Mouse (Mus musculus): ENCODE results near the gene Zscan25. TPM values are rescaled to one million over a fixed set of nuclear protein-coding genes. Genes with fewer than 3 reads are reported as not detected.
A peak's percentile ranks its signal among the peaks of the same experiment; 100 is the strongest.
"Not testable (repeated sequence)": the region's sequence is repeated elsewhere in the genome, so short reads cannot be mapped to it uniquely, and the experiment has no call there.

The Zscan25 gene
- 0.41 and 0.77 TPM in 2 replicates for polyA plus RNA-seq (2014; fragmentation: Nextera tagmentation; extraction: Ambion mirVana)

- Histone ChIP-seq H3K4me2 (ENCODE audit: low read depth, low read length, severe bottlenecking) (peak within 1 kb of the TSS; percentile 75), H3K9ac (ENCODE audit: low read length) (peak within 1 kb of the TSS; percentile 86), H3K9me3 (ENCODE audit: control insufficient read depth, low read length) (no peaks in the 10 kb centered on the region), H3K36me3 (ENCODE audit: control insufficient read depth, insufficient read depth, low read length) (peaks cover 3% of the 10 kb centered on the region), H3K27me3 (ENCODE audit: control insufficient read depth, insufficient read depth, low read length) (no peaks in the 10 kb centered on the region), H3K4me3 (ENCODE audit: low read depth, low read length) (peak within 1 kb of the TSS; percentile 80), H3K4me1 (replicated peaks; ENCODE audit: control insufficient read depth, insufficient read depth, low read length) (no peaks in the 10 kb centered on the region), H3K27ac (ENCODE audit: low read depth, low read length) (peak within 1 kb of the TSS; percentile 81)
- ATAC-seq (replicated peaks; ENCODE audit: low FRiP score) (peak; percentile 99), DNase-seq (ENCODE audit: low spot score) (peak; percentile 94)
- under 1% methylated on average over 50 of the region's 50 CpGs for WGBS
Measured at GRCm38 (mm10) chr5:145280371-145281143, at the start of gene Zscan25. Gene Zscan25, plus strand, starts transcription at chr5:145280500.

- no peaks in the 10 kb centered on the region for H3K9me3 ChIP-seq (ENCODE audit: control insufficient read depth, low read length)
- H3K4me3 ChIP-seq (ENCODE audit: low read depth, low read length): no peak overlapping the region
- H3K9ac ChIP-seq (ENCODE audit: low read length): no peak overlapping the region; the same call in 1 of the 2 replicates
- no peak overlapping the region for H3K27ac ChIP-seq (ENCODE audit: low read depth, low read length)
- peak overlapping the region; percentile 80; the same call in 1 of the 2 replicates for H3K4me2 ChIP-seq (ENCODE audit: low read depth, low read length, severe bottlenecking)
- H3K4me1 ChIP-seq (replicated peaks; ENCODE audit: control insufficient read depth, insufficient read depth, low read length): peaks cover 2% of the 10 kb centered on the region; the same call in 1 of the 2 replicates
- H3K27me3 ChIP-seq (ENCODE audit: control insufficient read depth, insufficient read depth, low read length): no peaks in the 10 kb centered on the region
- WGBS: 85% methylated on average over 4 of the region's 4 CpGs
- ATAC-seq (replicated peaks; ENCODE audit: low FRiP score): no peak
- peaks cover 2% of the 10 kb centered on the region; the same call in 1 of the 2 replicates for H3K36me3 ChIP-seq (ENCODE audit: control insufficient read depth, insufficient read depth, low read length)
- DNase-seq (ENCODE audit: low spot score): no peak
Measured at GRCm38 (mm10) chr5:145230641-145231040, 49.7 kb upstream of the Zscan25 start.

- H3K4me1 ChIP-seq (replicated peaks; ENCODE audit: control insufficient read depth, insufficient read depth, low read length): peaks cover 2% of the 10 kb centered on the region; the same call in 1 of the 2 replicates
- peak within 1 kb of the TSS; percentile 80 for H3K4me2 ChIP-seq (ENCODE audit: low read depth, low read length, severe bottlenecking)
- H3K9me3 ChIP-seq (ENCODE audit: control insufficient read depth, low read length): no peaks in the 10 kb centered on the region
- peak within 1 kb of the TSS; percentile 69 for H3K9ac ChIP-seq (ENCODE audit: low read length)
- peak within 1 kb of the TSS; percentile 66 for H3K4me3 ChIP-seq (ENCODE audit: low read depth, low read length)
- H3K36me3 ChIP-seq (ENCODE audit: control insufficient read depth, insufficient read depth, low read length): peaks cover 2% of the 10 kb centered on the region; the same call in 1 of the 2 replicates
- DNase-seq (ENCODE audit: low spot score) (peak; percentile 96), ATAC-seq (replicated peaks; ENCODE audit: low FRiP score) (peak; percentile 99)
- WGBS: under 1% methylated on average over 40 of the region's 42 CpGs
- 0 out of 2 replicates have a peak within 1 kb of the TSS, but pooled peaks have one; percentile 55 for H3K27ac ChIP-seq (ENCODE audit: low read depth, low read length)
- no peaks in the 10 kb centered on the region for H3K27me3 ChIP-seq (ENCODE audit: control insufficient read depth, insufficient read depth, low read length)
Measured at GRCm38 (mm10) chr5:145231367-145231871, 48.9 kb upstream of the Zscan25 start, which contains the start of gene Zfp655. Gene Zfp655, plus strand, starts transcription at chr5:145231715.

- 0% methylated on average over 49 of the region's 49 CpGs for WGBS
- no peak for DNase-seq (ENCODE audit: low spot score)
Measured at GRCm38 (mm10) chr5:145231893-145232411, 48.3 kb upstream of the Zscan25 start.

GRCm38 (mm10) chr5:145234636-145235035 lies 45.7 kb upstream of the Zscan25 start:
- no peaks in the 10 kb centered on the region for H3K9me3 ChIP-seq (ENCODE audit: control insufficient read depth, low read length)
- DNase-seq (ENCODE audit: low spot score) (no peak), ATAC-seq (replicated peaks; ENCODE audit: low FRiP score) (no peak)
- H3K36me3 ChIP-seq (ENCODE audit: control insufficient read depth, insufficient read depth, low read length): peaks cover 2% of the 10 kb centered on the region; the same call in 1 of the 2 replicates
- H3K27ac ChIP-seq (ENCODE audit: low read depth, low read length): no peak overlapping the region
- peaks cover 2% of the 10 kb centered on the region; the same call in 1 of the 2 replicates for H3K4me1 ChIP-seq (replicated peaks; ENCODE audit: control insufficient read depth, insufficient read depth, low read length)
- H3K4me2 ChIP-seq (ENCODE audit: low read depth, low read length, severe bottlenecking): no peak overlapping the region
- no peak overlapping the region for H3K4me3 ChIP-seq (ENCODE audit: low read depth, low read length)
- no peaks in the 10 kb centered on the region for H3K27me3 ChIP-seq (ENCODE audit: control insufficient read depth, insufficient read depth, low read length)
- H3K9ac ChIP-seq (ENCODE audit: low read length): no peak overlapping the region

More at GRCm38 (mm10) chr5:145231893-145232411, 48.3 kb upstream of the Zscan25 start:
- H3K9me3 ChIP-seq (ENCODE audit: control insufficient read depth, low read length): no peaks in the 10 kb centered on the region
- H3K9ac ChIP-seq (ENCODE audit: low read length): peak overlapping the region; percentile 69
- ATAC-seq (replicated peaks; ENCODE audit: low FRiP score): no peak; the same call in 1 of the 2 replicates
- H3K4me3 ChIP-seq (ENCODE audit: low read depth, low read length): peak overlapping the region; percentile 66
- peak overlapping the region; percentile 80 for H3K4me2 ChIP-seq (ENCODE audit: low read depth, low read length, severe bottlenecking)
- peaks cover 2% of the 10 kb centered on the region; the same call in 1 of the 2 replicates for H3K36me3 ChIP-seq (ENCODE audit: control insufficient read depth, insufficient read depth, low read length)
- peaks cover 2% of the 10 kb centered on the region; the same call in 1 of the 2 replicates for H3K4me1 ChIP-seq (replicated peaks; ENCODE audit: control insufficient read depth, insufficient read depth, low read length)
- H3K27ac ChIP-seq (ENCODE audit: low read depth, low read length): 0 out of 2 replicates have a peak overlapping the region, but pooled peaks have one; percentile 55
- no peaks in the 10 kb centered on the region for H3K27me3 ChIP-seq (ENCODE audit: control insufficient read depth, insufficient read depth, low read length)

GRCm38 (mm10) chr5:145249520-145249919 lies 30.8 kb upstream of the Zscan25 start:
- ATAC-seq (replicated peaks; ENCODE audit: low FRiP score): no peak
- H3K4me2 ChIP-seq (ENCODE audit: low read depth, low read length, severe bottlenecking): no peak overlapping the region
- H3K4me3 ChIP-seq (ENCODE audit: low read depth, low read length): no peak overlapping the region
- no peaks in the 10 kb centered on the region for H3K27me3 ChIP-seq (ENCODE audit: control insufficient read depth, insufficient read depth, low read length)
- H3K9me3 ChIP-seq (ENCODE audit: control insufficient read depth, low read length): no peaks in the 10 kb centered on the region
- WGBS: 92% methylated on average over 3 of the region's 3 CpGs
- no peaks in the 10 kb centered on the region; the same call in 1 of the 2 replicates for H3K36me3 ChIP-seq (ENCODE audit: control insufficient read depth, insufficient read depth, low read length)
- H3K4me1 ChIP-seq (replicated peaks; ENCODE audit: control insufficient read depth, insufficient read depth, low read length): no peaks in the 10 kb centered on the region
- no peak overlapping the region for H3K27ac ChIP-seq (ENCODE audit: low read depth, low read length)
- H3K9ac ChIP-seq (ENCODE audit: low read length): no peak overlapping the region
- DNase-seq (ENCODE audit: low spot score): no peak

GRCm38 (mm10) chr5:145273568-145273967 lies 6.7 kb upstream of the Zscan25 start:
- 82% methylated on average over 2 of the region's 2 CpGs for WGBS
- not testable (repeated sequence) for H3K4me2 ChIP-seq (ENCODE audit: low read depth, low read length, severe bottlenecking); DNase-seq (ENCODE audit: low spot score); H3K27me3 ChIP-seq (ENCODE audit: control insufficient read depth, insufficient read depth, low read length); ATAC-seq (replicated peaks; ENCODE audit: low FRiP score); H3K9ac ChIP-seq (ENCODE audit: low read length); H3K4me1 ChIP-seq (replicated peaks; ENCODE audit: control insufficient read depth, insufficient read depth, low read length); H3K27ac ChIP-seq (ENCODE audit: low read depth, low read length); H3K4me3 ChIP-seq (ENCODE audit: low read depth, low read length); H3K9me3 ChIP-seq (ENCODE audit: control insufficient read depth, low read length); H3K36me3 ChIP-seq (ENCODE audit: control insufficient read depth, insufficient read depth, low read length)

GRCm38 (mm10) chr5:145279948-145280347 lies 352 bp upstream of the Zscan25 start:
- H3K4me3 ChIP-seq (ENCODE audit: low read depth, low read length): peak overlapping the region; percentile 80; the same call in 1 of the 2 replicates
- H3K4me2 ChIP-seq (ENCODE audit: low read depth, low read length, severe bottlenecking): no peak overlapping the region
- no peaks in the 10 kb centered on the region for H3K27me3 ChIP-seq (ENCODE audit: control insufficient read depth, insufficient read depth, low read length)
- no peaks in the 10 kb centered on the region for H3K9me3 ChIP-seq (ENCODE audit: control insufficient read depth, low read length)
- no peak overlapping the region for H3K9ac ChIP-seq (ENCODE audit: low read length)
- peak; percentile 59 for ATAC-seq (replicated peaks; ENCODE audit: low FRiP score)
- H3K36me3 ChIP-seq (ENCODE audit: control insufficient read depth, insufficient read depth, low read length): peaks cover 3% of the 10 kb centered on the region
- no peaks in the 10 kb centered on the region for H3K4me1 ChIP-seq (replicated peaks; ENCODE audit: control insufficient read depth, insufficient read depth, low read length)
- DNase-seq (ENCODE audit: low spot score): no peak
- WGBS: 91% methylated on average over 2 of the region's 2 CpGs
- H3K27ac ChIP-seq (ENCODE audit: low read depth, low read length): no peak overlapping the region

Measured in forebrain, embryonic 11.5 days (tissue).